Mouse (Mus musculus): ENCODE measurements at regions not wholly inside any gene's neighbourhood (a gene's known extent, or its start where the extent isn't known, plus 50 kb on each side); places are given as distances from the start of the nearest gene placed in this dataset.
A peak's percentile ranks its signal among the peaks of the same experiment; 100 is the strongest.

GRCm38 (mm10) chr13:34800906-34801305 lies 66.3 kb downstream of the Fam50b start:
- no peak for ATAC-seq
- Histone ChIP-seq H3K27me3 (replicated peaks; ENCODE audit: control insufficient read depth, insufficient read depth, low read length) (no peaks in the 10 kb centered on the region), H3K27ac (ENCODE audit: low read depth, low read length) (no peak overlapping the region), H3K9me3 (replicated peaks; ENCODE audit: control insufficient read depth, low read length) (no peaks in the 10 kb centered on the region), H3K9ac (ENCODE audit: low read length) (no peak overlapping the region), H3K4me3 (ENCODE audit: low read depth, low read length) (no peak overlapping the region), H3K36me3 (ENCODE audit: control insufficient read depth, insufficient read depth, low read length) (no peaks in the 10 kb centered on the region), H3K4me1 (ENCODE audit: control insufficient read depth, insufficient read depth, low read length) (no peaks in the 10 kb centered on the region), H3K4me2 (ENCODE audit: low read length) (no peak overlapping the region)
- DNase-seq (ENCODE audit: low spot score) = peak; percentile 21
- 74% methylated on average over 5 of the region's 5 CpGs for WGBS

GRCm38 (mm10) chr13:34806532-34807092 lies 68.5 kb upstream of the Prpf4b start:
- Histone ChIP-seq H3K27me3 (replicated peaks; ENCODE audit: control insufficient read depth, insufficient read depth, low read length) (no peaks in the 10 kb centered on the region), H3K27ac (ENCODE audit: low read depth, low read length) (peak overlapping the region; percentile 27; the same call in 1 of the 2 replicates), H3K9ac (ENCODE audit: low read length) (no peak overlapping the region), H3K9me3 (replicated peaks; ENCODE audit: control insufficient read depth, low read length) (no peaks in the 10 kb centered on the region), H3K4me3 (ENCODE audit: low read depth, low read length) (no peak overlapping the region), H3K36me3 (ENCODE audit: control insufficient read depth, insufficient read depth, low read length) (no peaks in the 10 kb centered on the region), H3K4me2 (ENCODE audit: low read length) (no peak overlapping the region), H3K4me1 (ENCODE audit: control insufficient read depth, insufficient read depth, low read length) (peaks cover 3% of the 10 kb centered on the region; the same call in 1 of the 2 replicates)
- WGBS = 13% methylated on average over 9 of the region's 9 CpGs
- DNase-seq (ENCODE audit: low spot score) (peak; percentile 73), ATAC-seq (peak; percentile 93)

- Histone ChIP-seq H3K9ac (ENCODE audit: low read length) (no peak overlapping the region), H3K27ac (ENCODE audit: low read depth, low read length) (no peak overlapping the region), H3K9me3 (replicated peaks; ENCODE audit: control insufficient read depth, low read length) (peaks cover 6% of the 10 kb centered on the region; the same call in 1 of the 2 replicates), H3K4me2 (ENCODE audit: low read length) (no peak overlapping the region), H3K27me3 (replicated peaks; ENCODE audit: control insufficient read depth, insufficient read depth, low read length) (no peaks in the 10 kb centered on the region), H3K36me3 (ENCODE audit: control insufficient read depth, insufficient read depth, low read length) (no peaks in the 10 kb centered on the region), H3K4me1 (ENCODE audit: control insufficient read depth, insufficient read depth, low read length) (peaks cover 7% of the 10 kb centered on the region; the same call in 1 of the 2 replicates), H3K4me3 (ENCODE audit: low read depth, low read length) (no peak overlapping the region)
- no peak for ATAC-seq
- WGBS = 96% methylated on average over 1 of the region's 1 CpGs
- DNase-seq (ENCODE audit: low spot score) = no peak
These were observed 65.6 kb upstream of the Prpf4b start for GRCm38 (mm10) chr13:34809536-34809935.

- Histone ChIP-seq H3K9ac (ENCODE audit: low read length) (peak overlapping the region; percentile 46; the same call in 1 of the 2 replicates), H3K4me2 (ENCODE audit: low read length) (peak overlapping the region; percentile 33), H3K27me3 (replicated peaks; ENCODE audit: control insufficient read depth, insufficient read depth, low read length) (no peaks in the 10 kb centered on the region), H3K36me3 (ENCODE audit: control insufficient read depth, insufficient read depth, low read length) (no peaks in the 10 kb centered on the region), H3K9me3 (replicated peaks; ENCODE audit: control insufficient read depth, low read length) (peaks cover 6% of the 10 kb centered on the region; the same call in 1 of the 2 replicates), H3K4me1 (ENCODE audit: control insufficient read depth, insufficient read depth, low read length) (peaks cover 9% of the 10 kb centered on the region), H3K27ac (ENCODE audit: low read depth, low read length) (peak overlapping the region; percentile 61), H3K4me3 (ENCODE audit: low read depth, low read length) (no peak overlapping the region)
- peak; percentile 97 for ATAC-seq
- DNase-seq (ENCODE audit: low spot score) = peak; percentile 93
- 7% methylated on average over 18 of the region's 18 CpGs for WGBS
These were observed 60.7 kb upstream of the Prpf4b start for GRCm38 (mm10) chr13:34814161-34815056.

GRCm38 (mm10) chr13:34815057-34815410 lies 60.1 kb upstream of the Prpf4b start:
- peaks cover 9% of the 10 kb centered on the region for H3K4me1 ChIP-seq (ENCODE audit: control insufficient read depth, insufficient read depth, low read length)
- 18% methylated on average over 3 of the region's 3 CpGs for WGBS
- no peaks in the 10 kb centered on the region for H3K36me3 ChIP-seq (ENCODE audit: control insufficient read depth, insufficient read depth, low read length)
- peak overlapping the region; percentile 46; the same call in 1 of the 2 replicates for H3K9ac ChIP-seq (ENCODE audit: low read length)
- peak overlapping the region; percentile 33 for H3K4me2 ChIP-seq (ENCODE audit: low read length)
- no peak overlapping the region for H3K4me3 ChIP-seq (ENCODE audit: low read depth, low read length)
- no peaks in the 10 kb centered on the region for H3K27me3 ChIP-seq (replicated peaks; ENCODE audit: control insufficient read depth, insufficient read depth, low read length)
- H3K27ac ChIP-seq (ENCODE audit: low read depth, low read length) = peak overlapping the region; percentile 61
- H3K9me3 ChIP-seq (replicated peaks; ENCODE audit: control insufficient read depth, low read length) = peaks cover 6% of the 10 kb centered on the region; the same call in 1 of the 2 replicates
- ATAC-seq (no peak; the same call in 1 of the 2 replicates), DNase-seq (ENCODE audit: low spot score) (no peak)

GRCm38 (mm10) chr13:34818211-34818610 lies 56.9 kb upstream of the Prpf4b start:
- peaks cover 2% of the 10 kb centered on the region; the same call in 1 of the 2 replicates for H3K9me3 ChIP-seq (replicated peaks; ENCODE audit: control insufficient read depth, low read length)
- H3K27ac ChIP-seq (ENCODE audit: low read depth, low read length) = no peak overlapping the region
- no peak overlapping the region for H3K9ac ChIP-seq (ENCODE audit: low read length)
- 89% methylated on average over 5 of the region's 5 CpGs for WGBS
- H3K4me3 ChIP-seq (ENCODE audit: low read depth, low read length) = no peak overlapping the region
- no peaks in the 10 kb centered on the region for H3K36me3 ChIP-seq (ENCODE audit: control insufficient read depth, insufficient read depth, low read length)
- ATAC-seq (no peak), DNase-seq (ENCODE audit: low spot score) (no peak)
- H3K4me1 ChIP-seq (ENCODE audit: control insufficient read depth, insufficient read depth, low read length) = peaks cover 9% of the 10 kb centered on the region
- no peak overlapping the region for H3K4me2 ChIP-seq (ENCODE audit: low read length)
- no peaks in the 10 kb centered on the region for H3K27me3 ChIP-seq (replicated peaks; ENCODE audit: control insufficient read depth, insufficient read depth, low read length)

GRCm38 (mm10) chr13:34820423-34820822 lies 54.7 kb upstream of the Prpf4b start:
- ATAC-seq = no peak
- H3K27me3 ChIP-seq (replicated peaks; ENCODE audit: control insufficient read depth, insufficient read depth, low read length) = no peaks in the 10 kb centered on the region
- no peak overlapping the region for H3K4me3 ChIP-seq (ENCODE audit: low read depth, low read length)
- no peaks in the 10 kb centered on the region for H3K4me1 ChIP-seq (ENCODE audit: control insufficient read depth, insufficient read depth, low read length)
- no peak overlapping the region for H3K9ac ChIP-seq (ENCODE audit: low read length)
- DNase-seq (ENCODE audit: low spot score) = no peak
- no peaks in the 10 kb centered on the region for H3K36me3 ChIP-seq (ENCODE audit: control insufficient read depth, insufficient read depth, low read length)
- WGBS = 47% methylated on average over 4 of the region's 4 CpGs
- H3K4me2 ChIP-seq (ENCODE audit: low read length) = no peak overlapping the region
- no peak overlapping the region for H3K27ac ChIP-seq (ENCODE audit: low read depth, low read length)
- H3K9me3 ChIP-seq (replicated peaks; ENCODE audit: control insufficient read depth, low read length) = no peaks in the 10 kb centered on the region

- Histone ChIP-seq H3K27ac (ENCODE audit: low read depth, low read length) (no peak overlapping the region), H3K4me1 (ENCODE audit: control insufficient read depth, insufficient read depth, low read length) (no peaks in the 10 kb centered on the region; the same call in 1 of the 2 replicates), H3K4me3 (ENCODE audit: low read depth, low read length) (no peak overlapping the region), H3K27me3 (replicated peaks; ENCODE audit: control insufficient read depth, insufficient read depth, low read length) (no peaks in the 10 kb centered on the region), H3K36me3 (ENCODE audit: control insufficient read depth, insufficient read depth, low read length) (no peaks in the 10 kb centered on the region), H3K9ac (ENCODE audit: low read length) (no peak overlapping the region), H3K4me2 (ENCODE audit: low read length) (no peak overlapping the region), H3K9me3 (replicated peaks; ENCODE audit: control insufficient read depth, low read length) (no peaks in the 10 kb centered on the region)
- DNase-seq (ENCODE audit: low spot score) (no peak), ATAC-seq (no peak)
- WGBS = 96% methylated on average over 3 of the region's 3 CpGs
These were observed 53.2 kb upstream of the Prpf4b start for GRCm38 (mm10) chr13:34821946-34822345.

GRCm38 (mm10) chr13:34824157-34824556 lies 50.9 kb upstream of the Prpf4b start:
- Histone ChIP-seq H3K4me1 (ENCODE audit: control insufficient read depth, insufficient read depth, low read length) (peaks cover 3% of the 10 kb centered on the region; the same call in 1 of the 2 replicates), H3K4me3 (ENCODE audit: low read depth, low read length) (no peak overlapping the region), H3K9me3 (replicated peaks; ENCODE audit: control insufficient read depth, low read length) (no peaks in the 10 kb centered on the region), H3K9ac (ENCODE audit: low read length) (no peak overlapping the region), H3K4me2 (ENCODE audit: low read length) (no peak overlapping the region), H3K27me3 (replicated peaks; ENCODE audit: control insufficient read depth, insufficient read depth, low read length) (no peaks in the 10 kb centered on the region), H3K27ac (ENCODE audit: low read depth, low read length) (no peak overlapping the region), H3K36me3 (ENCODE audit: control insufficient read depth, insufficient read depth, low read length) (no peaks in the 10 kb centered on the region)
- DNase-seq (ENCODE audit: low spot score) = no peak
- WGBS = 86% methylated on average over 1 of the region's 1 CpGs
- no peak for ATAC-seq

All from forebrain, embryonic 14.5 days (tissue).